Mouse (Mus musculus) heart, embryonic 14.5 days (tissue): Measurements from ENCODE around the gene Fmod. TPM values are rescaled to one million over a fixed set of nuclear protein-coding genes. Genes with fewer than 3 reads are reported as not detected.

Experiments used
- ATAC-seq: fragments of 200-750 bp; cut with Nextera tagmentation; 2 replicates; pipeline ENCODE4 v1.8.0; 2017; ENCODE audit warnings: low read depth, moderate TSS enrichment; ENCODE audit not compliant: insufficient number of reproducible peaks, insufficient read depth, low FRiP score
- H3K27ac ChIP-seq, 2 experiments: fragments of 200-500 bp in 1 of 2; fragments of 300-500 bp in 1 of 2; sonication (generic) in 1 of 2; replicated peaks in 1 of 2; 2 replicates each; pipeline ENCODE4 v1.5.1; 2012 to 2014; ENCODE audit warnings: low read depth in 2 of 2, low read length in 2 of 2, control low read depth in 1 of 2, mild to moderate bottlenecking in 1 of 2, mixed read lengths in 1 of 2; ENCODE audit not compliant: control insufficient read depth in 1 of 2, insufficient read depth in 1 of 2
- H3K27me3 ChIP-seq: fragments of 300-500 bp; sonication (generic); 2 replicates; pipeline ENCODE4 v1.6.1; 2014; ENCODE audit warnings: mild to moderate bottlenecking, low read length, control low read depth; ENCODE audit not compliant: control insufficient read depth, insufficient read depth
- H3K36me3 ChIP-seq: fragments of 300-500 bp; sonication (generic); 2 replicates; pipeline ENCODE4 v1.6.1; 2014; ENCODE audit warnings: mild to moderate bottlenecking, control low read depth, low read length, mixed read lengths; ENCODE audit not compliant: control insufficient read depth, insufficient read depth
- H3K4me1 ChIP-seq, 2 experiments: fragments of 200-500 bp in 1 of 2; fragments of 300-500 bp in 1 of 2; sonication (generic) in 1 of 2; 2 replicates each; pipeline ENCODE4 v1.6.1; 2012 to 2014; ENCODE audit warnings: low read length in 2 of 2, control low read depth in 1 of 2, mixed read lengths in 1 of 2; ENCODE audit not compliant: control insufficient read depth in 2 of 2, insufficient read depth in 2 of 2
- H3K4me2 ChIP-seq: fragments of 300-500 bp; sonication (generic); 2 replicates; pipeline ENCODE4 v1.6.1; 2014; ENCODE audit warnings: mild to moderate bottlenecking, low read length
- H3K4me3 ChIP-seq, 2 experiments: fragments of 200-500 bp in 1 of 2; fragments of 300-500 bp in 1 of 2; sonication (generic) in 1 of 2; 2 replicates each; pipeline ENCODE4 v1.5.1; 2012 to 2014; ENCODE audit warnings: low read length in 2 of 2, mild to moderate bottlenecking in 2 of 2, control low read depth in 1 of 2, low read depth in 1 of 2, moderate library complexity in 1 of 2; ENCODE audit not compliant: control insufficient read depth in 1 of 2, insufficient read depth in 1 of 2
- H3K9ac ChIP-seq: fragments of 300-500 bp; sonication (generic); 2 replicates; pipeline ENCODE4 v1.6.1; 2014; ENCODE audit warnings: mild to moderate bottlenecking, low read length
- H3K9me3 ChIP-seq: fragments of 300-500 bp; sonication (generic); 2 replicates; pipeline ENCODE4 v1.6.1; 2016; ENCODE audit warnings: low read length, control low read depth; ENCODE audit not compliant: control insufficient read depth
- WGBS: fragments of 180-500 bp; shearing (Covaris S2); extraction: QIAGEN DNeasy Blood & Tissue Kit; methylation state at CpG from one replicate; pipeline ENCODE4 v1.1.7; 2014; 5-methylcytosine and 5-hydroxymethylcytosine counted together
- polyA plus RNA-seq: library from polyadenylated mRNA; unstranded; fragments of >200 nt; fragmentation: Nextera tagmentation; extraction: Ambion mirVana; gene quantifications from 2 replicates; pipeline ENCODE4 v1.2.1, GENCODE M21; 2014

The Fmod gene
- polyA plus RNA-seq, 1 experiment from 2014 or later, result 18.0 TPM

- no peaks in the 10 kb centered on the region for H3K9me3 ChIP-seq
- H3K4me3 ChIP-seq, result peak overlapping the region in 1 of 2 experiments; percentile 21; a peak in 1 of 4 replicates
- ATAC-seq, result no peak
- no peaks in the 10 kb centered on the region for H3K27me3 ChIP-seq
- WGBS, result 5% methylated on average over 8 of the region's 9 CpGs
- peaks cover 7 to 8% of the 10 kb centered on the region in 2 experiments; a peak in 3 of 4 replicates for H3K4me1 ChIP-seq
- peak overlapping the region; percentile 57 for H3K9ac ChIP-seq
- no peak overlapping the region for H3K27ac ChIP-seq
- no peaks in the 10 kb centered on the region for H3K36me3 ChIP-seq
- H3K4me2 ChIP-seq, result peak overlapping the region; percentile 60
Observed at GRCm38 (mm10) chr1:134045971-134046370, 8.9 kb downstream of the Fmod start.

GRCm38 (mm10) chr1:134046387-134046786 is 9.3 kb downstream of the Fmod start:
- Histone ChIP-seq H3K4me2 (peak overlapping the region; percentile 60), H3K27me3 (no peaks in the 10 kb centered on the region), H3K4me3 (peak overlapping the region; percentile 5 to 21; a peak in 2 of 4 replicates), H3K9ac (peak overlapping the region; percentile 57; the same call in 1 of the 2 replicates), H3K9me3 (no peaks in the 10 kb centered on the region), H3K36me3 (no peaks in the 10 kb centered on the region), H3K27ac (no peak overlapping the region), H3K4me1 (peaks cover 7 to 8% of the 10 kb centered on the region in 2 experiments; a peak in 3 of 4 replicates)
- WGBS, result 31% methylated on average over 22 of the region's 23 CpGs
- ATAC-seq, result no peak

GRCm38 (mm10) chr1:134047431-134047830 is 10.4 kb downstream of the Fmod start:
- 77% methylated on average over 6 of the region's 6 CpGs for WGBS

GRCm38 (mm10) chr1:134048759-134049158 is 11.7 kb downstream of the Fmod start:
- no peak overlapping the region for H3K4me2 ChIP-seq
- H3K4me3 ChIP-seq, result no peak overlapping the region
- no peak for ATAC-seq
- WGBS, result under 1% methylated on average over 5 of the region's 5 CpGs
- no peak overlapping the region for H3K9ac ChIP-seq
- peaks cover 2 to 7% of the 10 kb centered on the region in 2 experiments; a peak in 3 of 4 replicates for H3K4me1 ChIP-seq
- H3K27ac ChIP-seq, result no peak overlapping the region
- H3K36me3 ChIP-seq, result no peaks in the 10 kb centered on the region
- H3K27me3 ChIP-seq, result no peaks in the 10 kb centered on the region
- no peaks in the 10 kb centered on the region for H3K9me3 ChIP-seq

More at GRCm38 (mm10) chr1:134047431-134047830, 10.4 kb downstream of the Fmod start:
- peaks cover 7 to 8% of the 10 kb centered on the region in 2 experiments; a peak in 3 of 4 replicates for H3K4me1 ChIP-seq
- H3K9ac ChIP-seq, result no peak overlapping the region
- H3K36me3 ChIP-seq, result no peaks in the 10 kb centered on the region
- ATAC-seq, result no peak
- no peaks in the 10 kb centered on the region for H3K27me3 ChIP-seq
- H3K4me3 ChIP-seq, result no peak overlapping the region
- no peak overlapping the region for H3K4me2 ChIP-seq
- H3K9me3 ChIP-seq, result no peaks in the 10 kb centered on the region
- H3K27ac ChIP-seq, result no peak overlapping the region

GRCm38 (mm10) chr1:134049542-134049941 is 12.5 kb downstream of the Fmod start:
- H3K4me3 ChIP-seq, result no peak overlapping the region
- peaks cover 2 to 7% of the 10 kb centered on the region in 2 experiments; a peak in 3 of 4 replicates for H3K4me1 ChIP-seq
- no peaks in the 10 kb centered on the region for H3K27me3 ChIP-seq
- H3K9me3 ChIP-seq, result no peaks in the 10 kb centered on the region
- no peak for ATAC-seq
- H3K4me2 ChIP-seq, result no peak overlapping the region
- H3K27ac ChIP-seq, result no peak overlapping the region
- no peak overlapping the region for H3K9ac ChIP-seq
- WGBS, result 65% methylated on average over 6 of the region's 6 CpGs
- H3K36me3 ChIP-seq, result no peaks in the 10 kb centered on the region

- Histone ChIP-seq H3K9ac (no peak overlapping the region), H3K9me3 (no peaks in the 10 kb centered on the region), H3K36me3 (no peaks in the 10 kb centered on the region), H3K27me3 (no peaks in the 10 kb centered on the region), H3K4me2 (no peak overlapping the region), H3K4me3 (no peak overlapping the region), H3K27ac (no peak overlapping the region), H3K4me1 (peaks cover 6% of the 10 kb centered on the region in 2 experiments; a peak in 3 of 4 replicates)
- WGBS, result 6% methylated on average over 6 of the region's 6 CpGs
- no peak for ATAC-seq
Observed at GRCm38 (mm10) chr1:134053207-134053606, 16.2 kb downstream of the Fmod start.

GRCm38 (mm10) chr1:134055058-134055457 is 18.0 kb downstream of the Fmod start:
- 66% methylated on average over 9 of the region's 9 CpGs for WGBS
- Histone ChIP-seq H3K36me3 (no peaks in the 10 kb centered on the region), H3K4me3 (no peak overlapping the region), H3K9me3 (no peaks in the 10 kb centered on the region), H3K9ac (no peak overlapping the region), H3K27ac (no peak overlapping the region), H3K4me2 (no peak overlapping the region), H3K4me1 (peaks cover 7 to 9% of the 10 kb centered on the region in 2 experiments), H3K27me3 (no peaks in the 10 kb centered on the region)
- ATAC-seq, result no peak

- Histone ChIP-seq H3K4me1 (peaks cover 13 to 14% of the 10 kb centered on the region in 2 experiments), H3K4me2 (no peak overlapping the region), H3K27ac (no peak overlapping the region), H3K36me3 (no peaks in the 10 kb centered on the region), H3K9ac (no peak overlapping the region), H3K27me3 (no peaks in the 10 kb centered on the region), H3K4me3 (no peak overlapping the region), H3K9me3 (no peaks in the 10 kb centered on the region)
- WGBS, result 66% methylated on average over 9 of the region's 9 CpGs
- no peak for ATAC-seq
Observed at GRCm38 (mm10) chr1:134055666-134056245, 18.7 kb downstream of the Fmod start.
